Mouse (Mus musculus) kidney, adult 8-10 months (tissue): ENCODE results near the gene Gm36210.

Experiments used
- DNase-seq, 2 experiments: peaks; one replicate each; pipeline ENCODE4 v3.0.0; 2022

The Gm36210 gene

GRCm38 (mm10) chr7:4906466-4906950 is at the start of gene Gm36210:
Gene Gm36210, minus strand, starts transcription at chr7:4906516.
- no peak for DNase-seq

DNA sequence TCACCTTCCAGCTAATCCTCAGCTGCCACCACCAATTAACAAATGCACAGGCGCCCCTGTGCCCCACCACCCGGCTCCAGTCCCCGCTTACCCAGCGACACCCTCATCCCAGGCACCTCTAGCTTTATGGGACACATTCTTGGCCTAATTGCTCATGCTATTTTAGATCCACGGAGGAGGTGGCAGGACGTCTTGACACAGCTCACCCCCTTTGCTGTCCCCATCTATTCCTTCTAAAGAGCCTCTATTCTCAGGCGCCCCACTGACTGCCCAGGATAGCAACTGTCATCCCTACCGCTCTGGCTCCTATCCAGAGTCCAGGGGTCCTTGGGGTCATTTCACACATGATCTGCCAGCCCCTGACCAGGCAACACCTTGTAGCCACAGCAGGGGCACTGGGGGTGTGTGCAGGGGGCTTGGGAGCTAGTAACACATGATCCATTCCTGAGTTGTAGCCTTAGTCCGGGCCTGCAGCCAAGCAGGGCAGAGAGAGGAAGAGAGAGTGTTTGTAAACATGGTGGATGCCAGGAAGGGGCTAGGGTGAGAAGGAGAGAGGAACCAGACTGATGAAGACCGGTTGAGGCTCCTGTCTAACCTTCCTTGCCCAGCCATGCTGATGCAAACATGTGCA is 47.6 kb upstream of the Gm36210 start:
- no peak for DNase-seq

DNA sequence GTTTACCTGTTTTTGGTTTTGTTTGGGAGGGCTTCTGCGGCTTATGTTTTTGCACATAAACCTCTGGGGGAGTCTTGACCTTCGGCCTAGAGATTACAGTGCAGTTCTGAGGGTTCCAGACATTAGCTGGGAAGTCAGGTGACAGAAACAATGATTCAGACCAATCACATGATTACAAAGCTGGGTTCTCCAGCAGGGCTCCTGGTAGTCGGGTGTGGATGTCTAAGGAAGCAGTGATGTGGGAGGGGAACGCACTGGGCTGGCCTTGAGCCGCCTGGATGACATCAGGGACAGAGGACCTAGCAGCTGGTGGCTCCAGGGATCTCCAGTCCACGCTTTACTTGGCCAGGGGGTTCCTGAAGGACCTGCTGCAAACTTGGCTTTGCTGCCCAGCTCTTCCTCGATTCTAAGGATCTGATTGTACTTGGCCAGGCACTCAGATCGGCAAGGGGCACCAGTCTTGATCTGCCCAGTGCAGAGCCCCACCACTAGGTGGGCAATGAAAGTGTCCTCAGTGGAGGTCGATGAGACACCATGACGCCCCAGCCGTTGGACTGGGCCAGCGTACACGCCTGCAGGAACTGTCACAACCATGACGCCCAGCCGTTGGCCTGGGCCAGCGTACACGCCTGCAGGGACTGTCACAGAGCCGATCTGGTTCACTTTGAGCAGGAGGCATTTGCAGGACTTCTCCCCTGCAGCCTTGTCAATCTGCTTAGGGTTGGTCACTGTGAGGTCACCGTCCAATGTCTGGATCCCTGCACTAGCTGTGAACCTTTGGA is 44.4 kb upstream of the Gm36210 start:
- DNase-seq, result no peak

GRCm38 (mm10) chr7:4948386-4948785 is 42.1 kb upstream of the Gm36210 start:
- DNase-seq, result no peak

DNA sequence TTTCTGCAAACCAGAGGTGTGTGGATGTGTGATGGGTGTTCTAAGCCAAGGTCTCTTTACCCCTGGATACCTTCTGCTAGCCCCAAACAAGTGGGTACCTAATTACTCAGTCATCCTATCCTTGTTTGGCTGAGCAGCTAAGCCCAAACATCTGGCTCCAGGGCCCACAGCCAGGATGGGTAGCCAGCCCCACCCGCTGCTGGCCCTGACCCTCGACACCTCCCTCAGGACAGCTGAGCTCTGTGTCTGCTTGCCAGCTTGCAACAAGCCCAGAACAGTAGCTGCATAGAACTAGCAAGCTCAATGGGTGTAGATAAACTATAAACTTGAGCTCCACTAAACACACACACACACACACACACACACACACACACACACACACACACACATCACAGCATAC is 41.5 kb upstream of the Gm36210 start:
- DNase-seq, result no peak

DNA sequence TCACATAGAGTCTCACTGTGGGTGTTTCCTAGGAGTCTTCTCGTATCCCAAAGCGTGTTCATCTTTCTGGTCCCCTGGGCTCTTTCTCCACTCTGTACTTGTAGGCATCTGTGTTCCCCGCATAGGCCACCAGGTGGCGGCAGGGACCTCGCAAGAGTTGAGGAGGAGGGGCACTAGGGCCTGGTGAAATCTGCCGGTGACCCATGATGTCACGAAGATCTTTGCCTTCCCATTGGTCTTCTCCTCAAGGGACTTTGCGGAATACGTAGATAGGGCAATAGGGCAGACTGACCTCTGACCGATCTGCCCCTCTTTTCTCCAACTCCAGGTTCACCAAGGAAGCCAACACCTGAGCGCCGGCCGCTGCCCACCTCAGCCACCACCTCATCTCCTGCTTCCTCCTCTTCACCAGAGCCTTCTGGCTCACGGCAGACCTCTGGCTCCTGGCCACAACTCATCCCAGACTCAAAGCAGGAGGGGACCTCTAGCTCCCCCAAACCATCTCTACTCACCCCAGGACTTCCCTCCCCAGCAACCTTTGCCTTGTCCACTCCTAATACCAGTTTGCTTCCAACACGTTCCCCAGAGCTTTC is 37.0 kb upstream of the Gm36210 start:
- peak; percentile 94 to 97 for DNase-seq

- no peak for DNase-seq
Observed at GRCm38 (mm10) chr7:4942673-4943072, 36.4 kb upstream of the Gm36210 start.

GRCm38 (mm10) chr7:4940068-4940479 is 33.8 kb upstream of the Gm36210 start:
- DNase-seq, result peak; percentile 86 to 94

- DNase-seq, result peak; percentile 55 to 85
Observed at GRCm38 (mm10) chr7:4938456-4938855, 32.1 kb upstream of the Gm36210 start.

- no peak for DNase-seq
Observed at GRCm38 (mm10) chr7:4937392-4937791, 31.1 kb upstream of the Gm36210 start.

DNA sequence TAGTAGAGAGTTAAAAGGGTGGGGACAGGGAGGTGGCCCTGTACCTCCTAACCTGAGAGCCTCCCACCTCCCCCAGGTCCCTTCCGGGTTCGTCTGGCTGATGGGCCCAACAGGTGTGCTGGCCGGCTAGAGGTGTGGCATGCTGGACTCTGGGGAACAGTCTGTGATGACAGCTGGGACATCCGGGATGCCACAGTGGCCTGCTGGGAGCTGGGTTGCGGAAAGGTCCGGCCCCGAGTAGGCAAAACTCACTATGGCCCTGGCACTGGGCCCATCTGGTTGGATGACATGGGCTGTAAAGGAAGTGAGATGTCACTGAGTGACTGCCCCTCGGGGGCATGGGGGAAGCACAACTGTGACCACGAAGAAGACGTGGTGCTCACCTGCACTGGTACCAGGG is 30.5 kb upstream of the Gm36210 start:
- no peak for DNase-seq

DNA sequence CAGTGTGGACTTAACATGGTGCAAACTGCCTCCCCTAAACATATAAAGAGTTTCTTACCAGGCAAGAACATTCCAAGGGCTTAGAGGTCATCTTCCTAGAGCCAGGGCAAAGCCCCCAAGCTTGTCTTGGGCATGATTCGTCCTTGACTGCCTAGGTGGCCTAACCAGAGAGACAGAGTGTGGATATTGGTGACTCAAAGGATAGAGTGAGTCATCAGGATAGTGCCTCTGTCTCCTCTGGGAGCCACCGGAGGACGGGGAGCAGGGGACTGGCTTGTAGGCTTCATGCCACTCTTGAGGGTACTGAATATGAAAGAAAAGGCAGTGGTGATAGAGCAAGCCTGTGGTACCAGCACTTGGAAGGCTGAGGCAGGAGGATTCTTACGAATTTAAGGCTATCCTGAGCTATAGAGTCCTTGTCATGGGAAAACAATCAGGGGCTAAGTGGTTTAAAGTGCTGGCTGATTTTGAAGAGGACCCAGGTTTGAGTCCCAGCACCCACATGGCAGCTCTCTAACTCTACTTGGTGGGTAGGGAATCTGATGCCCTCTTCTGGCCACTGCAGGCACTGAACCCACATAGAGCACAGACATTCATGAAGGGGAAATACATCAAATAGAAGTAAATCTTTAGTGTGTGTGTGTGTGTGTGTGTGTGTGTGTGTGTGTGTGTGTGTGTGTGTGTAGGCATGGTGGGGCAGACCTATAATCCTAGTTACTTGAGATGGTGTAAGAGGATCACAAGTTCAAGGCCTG is 28.0 kb upstream of the Gm36210 start:
- DNase-seq, result no peak

- no peak for DNase-seq
Observed at GRCm38 (mm10) chr7:4933103-4933502, 26.8 kb upstream of the Gm36210 start.

DNA sequence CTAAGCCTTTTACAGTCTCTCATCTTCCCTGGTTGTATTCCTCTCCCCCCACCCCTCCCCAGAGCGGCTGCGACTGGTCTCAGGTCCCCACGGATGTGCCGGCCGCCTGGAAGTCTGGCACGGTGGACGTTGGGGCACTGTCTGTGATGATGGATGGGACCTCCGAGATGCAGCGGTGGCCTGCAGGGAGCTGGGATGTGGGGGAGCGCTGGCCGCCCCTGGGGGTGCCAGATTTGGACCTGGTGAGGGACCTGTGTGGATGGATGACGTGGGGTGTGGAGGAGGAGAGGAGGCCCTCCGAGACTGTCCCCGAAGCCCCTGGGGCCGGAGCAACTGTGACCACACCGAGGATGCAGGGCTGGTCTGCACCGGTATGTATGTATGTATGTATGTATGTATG is 22.0 kb upstream of the Gm36210 start:
- no peak for DNase-seq

DNA sequence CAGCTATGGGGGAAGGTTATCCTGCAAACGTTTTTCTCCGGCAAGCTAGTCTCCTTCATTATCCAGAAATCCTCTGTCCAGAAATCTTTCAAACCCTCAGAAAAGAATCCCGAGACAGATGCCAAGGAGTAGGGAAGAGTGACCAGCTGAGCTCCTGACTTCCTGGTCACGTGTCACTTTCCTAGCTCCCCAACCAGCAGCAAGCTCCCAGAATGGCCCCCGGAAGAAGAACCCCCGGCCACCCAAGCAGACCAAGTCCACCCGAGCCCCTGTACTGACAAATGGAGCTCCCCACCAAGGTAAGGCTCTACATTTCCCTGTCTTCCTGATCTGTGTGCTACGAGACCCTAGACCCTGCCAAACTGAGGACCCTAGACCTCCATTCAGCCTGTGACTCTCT is 21.4 kb upstream of the Gm36210 start:
- DNase-seq, result no peak

DNA sequence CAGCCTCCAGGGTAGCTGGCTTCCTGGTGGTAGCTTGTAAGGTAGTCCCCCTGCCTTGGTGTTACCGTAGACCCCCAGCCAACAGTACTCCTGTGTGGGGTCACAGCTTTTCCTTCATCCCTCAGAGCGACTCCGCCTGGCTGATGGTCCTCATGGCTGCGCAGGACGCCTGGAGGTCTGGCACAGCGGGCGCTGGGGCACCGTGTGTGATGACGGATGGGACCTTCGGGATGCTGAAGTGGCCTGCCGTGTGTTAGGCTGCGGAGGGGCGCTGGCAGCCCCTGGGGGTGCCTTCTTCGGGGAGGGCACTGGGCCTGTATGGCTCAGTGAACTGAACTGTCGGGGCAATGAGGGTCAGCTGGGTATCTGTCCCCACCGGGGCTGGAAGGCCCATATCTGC is 20.5 kb upstream of the Gm36210 start:
- DNase-seq, result no peak

DNA sequence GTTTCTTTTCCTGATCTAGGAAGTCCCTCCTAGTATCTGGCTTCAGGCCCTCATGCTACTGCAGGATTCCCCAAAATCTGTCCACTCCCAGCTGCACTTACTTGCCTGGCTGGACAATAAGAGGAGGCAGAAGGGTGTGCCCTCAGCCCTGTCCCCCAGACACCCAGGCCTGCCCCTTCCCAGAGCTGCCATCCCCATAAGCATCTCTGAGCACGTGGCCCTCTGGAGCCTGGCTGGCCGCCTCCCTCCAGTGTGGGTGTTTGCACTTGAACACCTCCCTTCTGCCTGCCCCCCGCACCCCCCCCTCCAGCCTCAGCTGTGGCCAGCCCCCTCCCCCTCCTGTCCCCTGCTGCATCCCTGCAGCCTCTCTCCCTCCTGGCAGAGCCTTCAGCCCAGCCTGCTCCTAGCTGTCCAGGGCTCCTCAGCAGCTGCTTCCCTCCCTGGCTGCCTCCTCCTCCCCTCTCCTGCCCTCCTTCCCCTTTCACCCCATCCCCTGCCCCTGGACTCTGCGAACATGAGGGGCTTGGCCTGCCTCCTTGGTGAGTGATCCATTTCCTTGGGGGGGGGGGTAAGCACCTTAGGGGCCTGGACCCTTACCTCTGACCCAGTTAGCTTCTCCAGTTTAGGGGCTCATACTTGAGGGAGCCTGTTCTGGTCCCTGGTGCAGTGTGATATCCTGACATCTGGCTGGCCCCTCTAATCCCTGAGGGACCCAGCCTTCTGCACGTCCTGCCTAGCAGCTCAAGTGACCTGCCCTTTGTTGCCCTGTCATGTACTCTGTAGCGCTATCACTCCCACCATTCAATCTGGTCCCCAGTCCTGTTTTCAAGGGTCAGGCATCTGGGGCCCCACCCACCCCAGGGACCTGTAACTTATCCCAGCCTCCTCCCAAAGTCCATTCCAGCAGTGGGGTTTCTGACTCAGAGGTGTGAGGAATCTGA is 19.4 kb upstream of the Gm36210 start, which contains the start of gene Ssc5d:
Ssc5d (plus strand) TSS at position 345 of the 941 bp plus-strand sequence.
- no peak for DNase-seq

DNA sequence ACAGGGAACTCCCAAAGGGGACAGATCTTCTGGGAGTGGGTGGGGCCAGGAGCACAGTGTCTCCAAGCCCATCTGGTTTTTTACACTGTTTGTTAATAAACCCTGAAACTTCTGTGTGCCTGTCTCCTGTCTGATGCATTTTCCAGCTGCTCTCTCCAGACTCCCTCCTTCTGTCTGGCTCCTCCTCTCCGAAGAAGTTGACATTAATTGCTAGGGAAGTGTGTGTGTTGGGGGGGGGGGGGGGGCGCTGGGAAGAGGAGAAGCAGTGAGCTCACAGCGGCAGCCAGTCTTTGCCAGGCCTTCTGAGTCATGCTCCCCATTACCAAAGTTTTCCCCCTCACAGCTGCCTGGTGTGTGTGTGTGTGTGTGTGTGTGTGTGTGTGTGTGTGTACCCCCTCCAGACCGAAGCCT is 18.6 kb upstream of the Gm36210 start:
- no peak for DNase-seq

DNA sequence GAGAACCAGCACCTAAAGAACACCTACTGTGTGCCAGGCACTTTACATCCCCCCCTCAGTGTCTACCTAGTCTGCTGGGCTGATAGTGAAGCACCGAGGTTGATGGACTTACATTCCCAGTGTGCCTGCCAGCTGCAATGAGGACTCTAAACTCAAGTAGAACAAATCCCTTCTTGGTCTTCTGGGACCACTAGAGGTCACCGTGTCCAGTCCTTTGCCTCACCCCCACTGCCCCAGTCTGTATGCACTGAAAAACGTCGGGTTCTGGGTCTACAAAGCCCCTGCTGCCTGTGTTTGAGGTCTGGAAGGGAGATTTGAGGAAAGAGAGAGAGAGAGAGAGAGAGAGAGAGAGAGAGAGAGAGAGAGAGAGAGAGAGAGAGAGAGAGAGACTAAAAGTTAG is 18.2 kb upstream of the Gm36210 start:
- DNase-seq, result no peak

DNA sequence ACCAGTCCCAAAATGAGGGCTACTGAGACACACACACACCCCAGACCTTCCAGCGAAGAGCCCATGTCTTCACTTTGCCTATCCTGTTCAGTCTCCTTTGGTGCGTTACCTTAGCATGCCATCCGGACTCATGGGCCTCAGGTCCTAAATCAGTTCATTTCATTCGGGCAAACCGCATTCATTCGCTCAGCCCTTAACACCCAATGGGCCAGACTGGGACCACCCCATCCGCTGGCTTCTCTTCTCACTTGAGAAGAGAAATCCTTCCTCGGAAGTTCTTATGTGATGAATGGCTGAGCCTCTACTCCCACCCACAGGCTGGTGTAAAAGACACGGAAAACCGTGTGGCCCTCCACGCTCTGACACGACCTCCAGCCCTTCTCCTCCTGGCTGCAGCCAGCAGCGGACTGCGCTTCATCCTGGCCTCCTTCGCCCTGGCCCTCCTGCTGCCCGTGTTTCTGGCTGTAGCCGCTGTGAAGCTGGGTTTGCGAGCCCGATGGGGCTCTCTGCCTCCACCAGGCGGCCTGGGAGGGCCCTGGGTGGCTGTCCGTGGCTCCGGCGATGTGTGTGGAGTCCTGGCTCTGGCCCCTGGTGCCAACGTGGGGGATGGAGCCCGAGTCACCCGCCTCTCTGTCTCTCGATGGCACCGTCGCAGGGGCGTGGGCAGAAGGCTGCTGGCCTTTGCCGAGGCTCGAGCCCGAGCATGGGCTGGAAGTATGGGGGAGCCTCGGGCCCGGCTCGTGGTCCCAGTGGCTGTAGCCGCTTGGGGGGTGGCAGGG is 17.5 kb upstream of the Gm36210 start:
- DNase-seq, result peak in 1 of 2 experiments; percentile 31

- DNase-seq, result no peak
Observed at GRCm38 (mm10) chr7:4922931-4923565, 16.7 kb upstream of the Gm36210 start.
